Mouse (Mus musculus) cerebellum, adult (tissue): ENCODE measurements around the gene Itga7.

ENCODE experiments used
- ATAC-seq: cut with Nextera tagmentation; 2 replicates; pipeline ENCODE4 v1.9.2; 2017; ENCODE audit warnings: mild to moderate bottlenecking, moderate library complexity, mixed read lengths; ENCODE audit not compliant: insufficient number of reproducible peaks, low FRiP score, low TSS enrichment

Itga7 gene

DNA sequence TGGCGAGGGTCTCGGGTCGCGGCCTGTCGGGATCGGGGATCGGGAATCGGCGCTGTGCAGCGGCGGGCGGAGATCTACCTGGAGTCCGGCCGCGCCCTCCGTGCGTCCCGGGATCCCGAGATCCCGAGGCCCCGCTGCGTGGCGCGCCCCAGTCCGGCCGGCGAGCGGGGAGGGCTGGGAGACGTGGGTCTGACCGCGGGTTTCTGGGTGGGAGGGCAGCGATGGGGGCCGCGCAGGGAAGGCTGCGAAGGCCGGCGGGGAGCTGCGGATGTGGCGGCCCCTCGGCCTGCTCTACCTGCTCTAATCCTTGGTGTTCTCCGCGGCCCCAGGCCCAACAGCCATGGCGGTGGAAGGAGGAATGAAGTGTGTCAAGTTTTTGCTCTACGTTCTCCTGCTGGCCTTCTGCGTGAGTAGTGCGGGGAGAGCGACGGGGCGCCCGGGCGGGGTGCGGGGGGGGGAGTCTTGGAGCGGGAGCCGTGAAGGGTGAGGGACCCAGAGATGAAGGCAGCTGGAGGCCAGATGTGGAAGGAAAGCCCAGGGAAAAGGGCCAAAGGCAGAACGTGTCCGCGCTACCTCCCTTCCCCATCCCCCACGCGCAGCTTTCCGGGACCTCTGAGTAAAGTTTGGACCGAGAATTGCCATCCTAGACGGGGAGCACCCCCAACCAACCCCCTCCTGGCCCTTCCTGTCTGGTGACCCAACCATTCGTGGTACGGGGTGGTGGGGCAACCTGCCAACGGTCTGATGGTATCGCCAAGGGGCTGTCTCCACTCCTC, 23.4 kb upstream of the Itga7 start:
- ATAC-seq = no peak

DNA sequence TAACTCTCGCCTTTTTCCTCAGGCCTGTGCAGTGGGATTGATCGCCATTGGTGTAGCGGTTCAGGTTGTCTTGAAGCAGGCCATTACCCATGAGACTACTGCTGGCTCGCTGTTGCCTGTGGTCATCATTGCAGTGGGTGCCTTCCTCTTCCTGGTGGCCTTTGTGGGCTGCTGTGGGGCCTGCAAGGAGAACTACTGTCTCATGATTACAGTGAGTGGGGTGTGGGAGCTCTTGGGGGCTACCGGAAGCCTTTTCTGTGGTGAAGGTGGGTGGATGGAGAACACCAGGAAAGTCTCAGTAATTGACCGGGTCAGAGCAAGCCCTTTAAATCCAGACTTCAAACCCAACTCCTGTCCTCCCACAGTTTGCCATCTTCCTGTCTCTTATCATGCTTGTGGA, 22.2 kb upstream of the Itga7 start:
- ATAC-seq = no peak

DNA sequence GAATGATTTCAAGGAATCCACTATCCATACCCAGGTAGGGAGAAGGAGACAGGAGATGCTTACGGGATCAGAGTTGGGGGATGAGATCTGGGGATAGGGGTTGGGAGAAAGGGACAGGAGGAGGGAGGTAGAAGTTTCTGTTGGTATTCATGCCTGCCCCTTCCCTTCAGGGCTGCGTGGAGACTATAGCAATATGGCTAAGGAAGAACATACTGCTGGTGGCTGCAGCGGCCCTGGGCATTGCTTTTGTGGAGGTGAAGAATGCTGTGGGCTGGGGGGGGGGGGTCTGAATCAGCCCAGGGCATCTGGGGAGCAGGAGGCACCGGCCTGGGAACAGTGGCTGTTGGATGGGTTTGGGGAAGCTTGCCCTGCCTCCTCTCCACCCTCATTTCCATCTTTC, 21.4 kb upstream of the Itga7 start:
- no peak for ATAC-seq

DNA sequence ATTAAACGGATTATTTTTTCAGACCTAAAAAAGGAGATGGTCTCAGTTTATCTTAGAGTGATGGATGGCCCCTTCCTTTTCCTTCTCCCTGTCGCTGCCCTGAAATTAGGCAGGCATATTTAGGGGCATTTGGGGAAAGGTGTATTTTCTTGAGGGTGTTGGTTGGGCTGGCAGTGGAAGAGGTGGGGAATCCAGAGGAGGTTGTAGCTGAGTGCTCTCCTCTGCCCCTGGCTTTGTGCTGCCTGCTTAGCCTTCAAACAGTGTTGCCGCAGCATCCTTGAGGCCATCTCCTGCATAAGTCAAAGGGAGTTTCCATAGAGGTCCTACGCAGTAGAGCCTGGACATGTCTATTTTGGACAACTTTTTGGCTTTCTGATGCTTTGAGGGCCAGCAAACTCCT, 20.8 kb upstream of the Itga7 start:
- ATAC-seq = no peak

DNA sequence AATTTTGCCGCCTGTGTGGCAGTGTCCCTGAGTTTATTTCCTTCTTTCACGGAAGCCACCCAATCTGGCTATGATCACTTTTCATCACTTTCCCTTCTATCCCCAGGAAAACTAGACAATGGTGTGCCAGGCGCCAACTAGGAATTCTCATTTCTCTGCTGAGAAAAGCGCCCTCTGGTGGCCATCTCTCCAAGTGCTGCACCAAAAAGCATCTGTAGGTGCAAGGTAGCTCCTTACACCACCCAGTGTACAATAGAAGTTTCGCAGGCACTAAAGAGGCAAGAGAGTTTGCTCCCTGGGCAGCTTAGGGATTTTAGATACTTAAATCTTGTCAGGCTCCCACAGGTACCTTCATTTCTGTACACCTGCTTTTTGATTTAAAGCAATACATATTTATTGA, 20.4 kb upstream of the Itga7 start:
- peak; percentile 56 for ATAC-seq

DNA sequence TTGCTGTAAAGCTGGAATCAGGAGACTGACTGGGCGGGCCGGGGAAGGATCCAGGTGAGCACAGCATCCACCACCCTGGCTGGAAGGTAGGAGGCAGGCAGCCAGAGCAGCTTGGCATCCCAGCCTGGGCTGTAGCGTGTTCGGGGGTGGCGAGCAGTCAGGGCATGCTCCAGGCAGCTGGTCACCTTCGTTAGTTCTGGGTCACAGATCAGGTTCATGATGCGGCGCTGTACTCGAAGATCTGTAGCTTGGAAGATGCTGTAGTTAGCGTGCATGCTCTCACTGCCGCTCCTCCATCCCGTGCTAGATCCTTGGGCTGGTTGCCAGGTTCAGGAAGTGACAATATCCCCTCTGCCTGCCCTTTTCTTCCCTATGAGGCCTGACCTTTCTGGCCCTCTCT, 19.9 kb upstream of the Itga7 start:
- ATAC-seq = no peak

DNA sequence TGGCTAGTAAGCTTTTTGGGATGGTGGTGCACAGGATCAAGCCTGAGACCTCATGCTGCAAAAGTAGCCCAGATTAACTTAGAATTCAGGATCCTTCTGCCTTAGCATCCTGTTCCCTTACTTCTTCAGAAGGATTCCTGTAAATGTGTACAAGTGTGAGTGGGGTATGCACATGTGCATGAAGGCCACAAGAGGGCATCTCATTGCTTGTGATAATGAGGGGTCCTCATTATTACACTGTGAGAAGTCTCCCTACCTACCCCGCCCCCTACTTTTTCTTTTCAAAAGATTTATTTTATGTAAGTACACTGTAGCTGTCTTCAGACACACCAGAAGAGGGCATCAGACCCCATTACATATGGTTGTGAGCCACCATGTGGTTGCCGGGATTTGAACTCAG, 18.1 kb upstream of the Itga7 start:
- no peak for ATAC-seq

DNA sequence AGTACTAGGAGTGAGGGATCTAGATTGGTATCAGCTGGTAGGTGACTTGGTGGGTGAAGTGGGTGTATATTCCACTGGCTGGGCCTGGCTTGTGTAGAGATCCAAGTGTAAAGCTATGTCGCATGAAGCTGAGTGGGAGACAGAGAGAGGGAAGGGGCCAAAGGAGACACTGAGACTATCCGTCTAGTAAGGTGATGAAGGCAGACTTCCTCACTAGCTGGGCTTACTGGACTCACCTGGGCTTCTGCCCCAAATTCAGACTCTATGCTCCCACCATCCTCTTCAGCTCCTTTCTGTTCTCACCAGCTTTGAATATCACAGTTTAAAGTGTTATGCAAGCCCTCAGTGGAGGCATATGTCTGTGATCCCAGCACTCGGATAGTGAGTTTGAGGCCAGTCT, 17.0 kb upstream of the Itga7 start:
- ATAC-seq = no peak

DNA sequence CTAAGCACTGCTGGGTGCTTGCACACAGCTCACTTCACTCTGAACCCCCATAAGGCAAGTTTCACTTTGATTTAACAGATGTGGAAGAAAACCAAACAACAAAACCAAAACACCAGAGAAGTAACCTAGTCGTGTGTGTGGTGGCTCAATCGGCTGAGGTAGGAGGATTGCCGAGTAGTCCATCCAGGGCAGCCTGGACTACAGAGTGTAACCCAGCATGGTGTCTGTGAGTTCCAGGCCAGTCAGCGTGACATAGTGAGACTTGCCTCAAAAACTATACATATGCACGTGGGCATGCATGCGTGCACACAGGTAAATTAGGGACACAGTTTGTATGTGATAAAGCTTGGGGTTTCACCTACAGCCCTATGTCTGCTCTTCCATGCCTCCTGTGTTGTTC, 16.2 kb upstream of the Itga7 start:
- ATAC-seq = no peak

DNA sequence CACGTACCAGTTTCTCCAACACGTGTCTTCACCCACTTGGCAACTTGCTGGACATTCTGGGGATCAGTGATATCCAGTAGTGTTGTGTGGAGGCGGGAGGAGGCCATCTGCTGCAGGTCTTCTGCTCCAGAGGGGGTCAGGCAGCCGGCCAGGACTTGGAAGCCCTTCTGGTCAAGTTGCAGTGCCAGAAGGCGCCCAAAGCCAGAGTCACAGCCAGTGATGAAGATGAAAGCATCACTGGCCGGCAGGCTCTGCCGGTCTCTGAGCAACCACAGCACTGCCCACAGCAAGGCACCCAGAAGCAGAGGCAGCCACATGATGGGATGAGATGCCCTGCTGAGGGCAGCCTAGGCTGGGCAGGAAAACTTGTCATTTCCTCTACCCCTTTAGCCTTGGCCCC, 15.4 kb upstream of the Itga7 start:
- ATAC-seq = peak; percentile 59

DNA sequence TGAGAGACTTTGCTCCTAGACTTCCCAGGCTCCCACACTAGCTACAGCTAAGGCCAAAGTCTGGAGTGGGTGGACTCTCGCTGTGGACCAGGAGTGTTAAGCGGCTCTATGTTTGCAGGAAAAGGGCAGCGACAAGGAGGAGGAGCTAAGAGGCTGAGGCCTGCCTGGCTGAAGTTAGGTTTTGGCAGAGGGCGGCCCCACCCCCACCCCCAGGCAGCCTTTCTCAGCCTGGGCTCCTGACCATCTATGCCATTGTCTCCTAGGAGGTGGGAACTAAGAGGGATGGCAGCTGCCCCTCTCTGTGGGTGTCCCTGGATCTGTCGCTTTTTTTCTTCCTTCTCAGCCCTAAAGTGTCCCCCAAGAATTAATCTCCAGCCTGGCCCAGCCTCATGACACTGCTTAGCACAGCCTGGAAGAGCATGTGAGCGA, 14.4 kb upstream of the Itga7 start:
- no peak for ATAC-seq

DNA sequence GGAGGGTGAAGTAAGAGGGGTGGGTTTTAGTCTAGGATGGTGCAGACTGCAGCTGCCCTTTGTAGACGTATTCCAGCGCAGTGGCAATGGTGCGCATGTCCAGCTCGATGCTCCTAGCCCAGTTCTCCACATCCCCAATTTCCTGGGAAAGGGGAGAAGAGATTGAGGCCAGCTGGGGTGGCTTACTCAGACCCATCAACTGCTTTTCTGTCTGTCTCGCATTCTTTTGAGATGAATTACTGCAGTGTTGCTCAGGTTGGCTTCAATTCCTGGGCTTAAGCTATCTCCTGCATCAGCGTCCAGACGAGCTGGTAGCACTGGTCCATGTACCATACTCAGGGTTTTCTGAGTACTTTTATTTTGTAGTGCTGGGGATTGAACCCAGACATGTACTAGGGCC, 13.7 kb upstream of the Itga7 start:
- no peak for ATAC-seq

DNA sequence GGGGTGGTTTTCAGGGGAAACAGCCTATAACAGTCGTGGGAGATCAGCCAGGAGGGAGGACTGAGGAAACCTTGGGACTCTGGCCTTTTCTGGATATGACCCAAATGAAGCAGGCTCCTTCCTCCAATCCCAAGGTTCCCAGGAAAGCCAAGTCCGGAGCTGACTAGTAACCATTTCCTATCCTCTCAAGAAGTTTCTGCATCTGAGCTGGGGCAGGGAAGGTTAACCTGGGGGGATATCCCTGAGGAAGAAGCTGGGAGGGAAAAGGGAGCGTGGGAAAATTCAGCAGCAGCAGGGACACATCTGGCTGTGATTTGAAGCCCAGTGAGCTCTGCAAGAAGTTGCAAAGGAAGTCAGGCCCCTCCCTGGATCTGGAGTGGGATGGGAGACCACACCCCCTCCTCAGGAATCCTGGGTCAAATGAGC, 12.9 kb upstream of the Itga7 start:
- no peak for ATAC-seq

DNA sequence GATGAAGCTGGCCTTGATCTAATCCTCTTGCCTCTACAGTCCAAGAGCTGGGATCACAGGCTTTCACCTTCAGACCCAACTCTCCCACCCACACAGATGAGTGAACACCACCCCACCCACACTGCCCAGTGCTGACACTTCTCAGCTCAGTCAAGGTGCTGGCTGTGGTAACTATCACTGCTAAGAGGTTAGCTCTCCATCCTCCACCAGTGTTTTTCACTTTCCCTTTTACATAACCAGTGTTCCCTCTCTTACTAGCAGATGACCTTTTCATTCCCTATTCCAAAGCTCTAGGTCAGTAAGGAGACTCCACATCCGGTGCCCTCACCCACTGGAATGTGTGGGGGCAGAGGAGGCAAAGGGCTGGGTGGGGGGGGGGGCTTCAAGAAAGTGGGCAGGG, 12.4 kb upstream of the Itga7 start:
- no peak for ATAC-seq

DNA sequence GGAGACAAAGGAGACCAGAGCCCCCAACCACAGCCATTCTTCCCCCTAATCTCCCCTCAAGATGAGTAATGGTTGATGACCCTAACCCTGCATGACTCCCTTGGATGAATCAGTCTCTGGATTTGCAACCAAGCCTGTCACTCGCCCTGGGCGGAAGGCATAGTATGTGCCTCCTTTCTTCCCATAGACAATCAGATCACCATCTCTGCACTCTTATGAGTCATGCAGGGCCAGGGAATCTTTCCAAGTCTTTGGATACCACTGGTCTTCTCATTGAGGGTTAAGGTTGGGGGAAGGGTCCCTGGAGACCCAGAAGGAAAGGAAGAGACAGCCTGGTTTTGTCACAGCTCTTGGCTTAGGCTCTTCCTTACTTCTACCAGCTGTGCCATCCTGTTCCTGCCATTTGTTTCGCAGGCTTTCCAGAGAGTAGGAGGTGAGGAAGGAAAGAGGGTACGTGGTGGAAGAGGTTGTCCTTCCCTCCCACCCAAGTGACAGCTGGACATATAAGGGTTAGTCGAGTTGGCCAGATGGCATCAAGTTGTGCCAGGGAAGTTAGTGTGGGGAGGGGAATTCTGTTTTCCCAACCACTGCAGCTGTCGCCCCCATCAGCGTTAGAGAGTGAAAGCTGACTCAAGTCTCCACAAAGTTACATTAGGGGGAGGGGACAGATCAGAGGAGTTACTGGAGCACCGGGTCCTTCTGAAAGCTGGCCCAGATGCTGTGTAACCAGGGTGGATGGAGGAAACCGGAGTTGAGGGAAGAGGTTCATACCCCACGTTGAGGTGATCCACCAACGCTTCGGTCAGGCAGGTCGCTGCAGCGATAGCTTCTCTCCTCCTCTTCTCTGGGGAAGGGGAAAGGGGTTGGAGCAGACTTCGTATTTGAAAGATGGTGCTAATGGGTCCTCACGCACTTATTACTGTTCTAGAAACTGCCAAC, 11.5 kb upstream of the Itga7 start:
- no peak for ATAC-seq

DNA sequence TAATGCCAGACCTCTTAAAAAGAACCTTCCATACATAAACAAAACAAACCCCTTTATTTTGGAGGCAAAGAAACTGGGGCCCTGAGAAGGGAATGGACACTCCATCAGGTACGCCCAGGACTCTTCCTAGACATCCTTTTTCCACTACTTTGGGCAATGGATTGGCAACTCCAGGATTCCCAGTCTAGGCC, 10.9 kb upstream of the Itga7 start, which contains the start of gene Rdh5:
Rdh5 (minus strand) TSS at position 67 of the 191 bp plus-strand sequence.
- no peak for ATAC-seq

DNA sequence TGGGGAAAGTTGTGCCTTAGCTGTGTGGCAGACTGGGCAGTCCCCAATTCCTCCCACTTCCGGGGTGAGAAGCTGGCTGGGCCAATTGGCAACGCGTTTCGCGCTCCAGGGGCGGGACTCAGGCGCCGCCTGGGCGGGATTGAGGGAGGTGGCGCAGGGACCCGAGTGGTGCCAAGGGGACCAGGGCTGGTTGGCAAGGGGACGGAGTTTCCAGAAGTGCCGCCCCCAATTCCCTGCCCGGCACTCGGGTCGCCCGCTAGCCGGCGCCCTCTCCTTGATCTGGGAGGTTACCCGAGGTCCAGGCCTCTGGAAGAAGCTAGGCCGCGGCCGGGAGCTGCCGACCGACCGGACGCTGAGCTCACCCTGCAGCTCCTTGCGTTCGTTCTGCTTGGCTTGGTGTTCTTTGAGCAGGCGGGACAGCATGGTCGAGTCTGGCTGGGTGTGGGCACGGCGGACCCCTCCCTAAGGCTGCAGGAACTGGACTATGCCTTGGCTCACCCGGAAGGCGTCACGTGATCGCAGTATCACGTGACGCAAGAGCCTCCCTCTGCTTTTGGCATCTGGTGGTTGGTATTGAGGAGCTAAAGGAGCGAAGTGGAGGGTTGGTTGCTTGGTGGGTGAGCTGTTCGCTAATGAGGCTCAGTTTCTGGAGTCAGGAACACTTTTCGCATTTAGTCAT, 10.5 kb upstream of the Itga7 start:
- peak; percentile 82 for ATAC-seq

DNA sequence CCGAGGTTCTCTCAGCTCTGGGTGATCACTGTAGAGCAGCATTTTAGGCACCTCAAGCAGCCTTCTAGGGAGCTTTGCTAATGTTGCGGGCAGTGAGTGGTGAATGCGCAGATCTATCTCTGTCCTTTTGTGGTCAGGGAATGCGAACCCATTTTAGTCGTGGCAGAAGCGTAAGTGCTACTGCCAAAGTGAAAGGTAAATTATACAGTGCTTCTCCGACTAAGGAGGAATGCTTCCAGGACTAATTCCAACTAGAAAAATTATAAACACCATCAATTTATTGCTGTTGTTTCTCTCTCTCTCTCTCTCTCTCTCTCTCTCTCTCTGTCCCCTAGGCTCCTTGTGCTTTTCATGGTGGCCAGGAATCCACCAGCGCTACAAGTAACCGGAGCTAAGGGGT, 9.7 kb upstream of the Itga7 start, which contains the start of gene Bloc1s1:
Bloc1s1 (minus strand) TSS at position 101 of the 400 bp plus-strand sequence.
- ATAC-seq = 0 out of 2 replicates have a peak, but pooled peaks have one; percentile 6

DNA sequence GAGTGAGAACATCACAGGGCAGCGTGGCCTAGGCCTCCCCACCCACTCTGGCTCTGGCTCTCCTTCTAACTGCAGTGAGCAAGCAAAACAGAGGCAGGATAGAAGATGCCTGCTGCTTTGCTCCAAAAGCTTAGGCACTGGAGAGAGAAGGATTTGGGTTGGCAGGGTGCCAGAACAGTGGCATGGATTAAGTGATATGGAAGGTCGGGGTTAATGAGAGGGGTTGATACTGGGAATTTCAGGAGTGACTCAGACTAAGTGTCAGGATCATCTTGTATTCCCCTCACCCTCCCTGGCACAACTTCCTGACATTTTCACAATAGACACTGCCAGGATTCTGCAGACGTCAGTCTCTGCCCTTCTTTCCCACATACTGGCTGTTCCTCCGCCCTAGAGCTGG, 5.3 kb upstream of the Itga7 start:
- no peak for ATAC-seq

DNA sequence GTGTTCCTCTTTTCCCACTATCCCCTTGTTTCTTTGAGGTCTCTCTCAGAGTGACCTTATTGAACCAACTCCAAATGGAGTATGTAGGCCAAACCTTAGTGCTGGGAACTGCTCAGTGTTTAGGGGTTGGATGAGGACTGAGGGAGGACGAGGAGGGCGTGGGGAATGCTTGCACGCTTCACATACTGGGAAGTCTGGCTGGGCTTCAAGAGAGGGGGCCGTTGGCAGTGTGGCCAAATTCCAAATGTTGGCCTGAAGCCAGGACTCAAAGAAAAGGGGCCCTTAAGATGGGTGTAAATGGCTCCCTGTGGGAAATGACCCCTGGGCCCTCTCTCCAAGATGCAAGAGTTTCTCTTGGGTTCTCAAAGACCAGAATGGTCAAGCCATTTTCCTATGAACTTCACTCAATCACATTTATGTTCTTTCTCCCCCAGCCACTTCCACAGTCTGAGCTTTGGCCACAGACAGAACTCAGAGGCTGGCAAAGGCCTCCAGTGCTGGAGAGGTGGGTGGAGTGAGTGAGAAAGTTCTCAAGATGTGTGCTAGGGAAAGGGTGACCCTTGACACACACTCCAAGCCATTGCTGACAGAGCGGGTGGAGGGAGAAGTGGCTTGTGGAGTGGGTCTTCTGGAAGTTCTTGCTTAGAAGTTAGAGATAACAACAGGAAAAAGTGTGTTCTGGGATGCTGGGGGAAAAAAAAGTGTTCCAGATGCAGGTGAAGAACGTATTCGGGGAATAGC, 3.8 kb upstream of the Itga7 start:
- ATAC-seq = no peak

DNA sequence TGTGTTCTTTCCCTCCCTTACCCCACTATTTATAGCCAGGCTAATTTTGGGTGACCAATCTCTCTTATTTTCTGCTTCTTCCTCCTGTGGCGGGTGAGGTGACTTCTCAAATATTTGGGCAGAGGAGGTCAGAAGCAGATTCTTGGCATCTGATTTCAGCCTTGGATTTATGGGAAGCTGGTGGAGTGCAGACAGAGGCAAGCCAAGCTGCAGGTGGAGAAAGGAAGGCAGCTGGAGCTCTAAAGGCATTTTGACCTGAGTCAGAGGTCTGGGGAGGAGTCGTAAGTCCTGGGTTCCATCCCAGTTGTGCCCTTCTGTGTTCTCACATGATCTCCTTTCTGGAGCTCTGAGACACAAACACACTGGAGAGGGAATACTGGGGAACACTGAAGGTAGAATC, 2.2 kb upstream of the Itga7 start:
- no peak for ATAC-seq
